Mouse (Mus musculus): Measurements from ENCODE around the gene Alpk1. TPM values are rescaled to one million over a fixed set of nuclear protein-coding genes. Genes with fewer than 3 reads are reported as not detected.

The Alpk1 gene
- polyA plus RNA-seq, 1 experiment from 2014 or later: 0.30 TPM

GRCm38 (mm10) chr3:127634984-127635349 is 145.4 kb downstream of the Alpk1 start:
- Histone ChIP-seq H3K4me3 (no peak overlapping the region), H3K4me1 (peaks cover 27% of the 10 kb centered on the region), H3K27ac (no peak overlapping the region), H3K36me3 (no peaks in the 10 kb centered on the region), H3K27me3 (ENCODE audit: low read depth, poor library complexity, severe bottlenecking) (peaks cover 100% of the 10 kb centered on the region), H3K9me3 (replicated peaks) (no peaks in the 10 kb centered on the region)
- no peak for DNase-seq (ENCODE audit: low spot score)
- 4% methylated on average over 3 of the region's 3 CpGs for WGBS

- Histone ChIP-seq H3K36me3 (no peaks in the 10 kb centered on the region), H3K4me1 (peaks cover 24% of the 10 kb centered on the region), H3K4me3 (peak overlapping the region; percentile 49), H3K27ac (no peak overlapping the region), H3K9me3 (replicated peaks) (no peaks in the 10 kb centered on the region), H3K27me3 (ENCODE audit: low read depth, poor library complexity, severe bottlenecking) (peaks cover 100% of the 10 kb centered on the region)
- DNase-seq (ENCODE audit: low spot score): peak; percentile 91
- WGBS: under 1% methylated on average over 53 of the region's 58 CpGs
These were observed 146.0 kb downstream of the Alpk1 start for GRCm38 (mm10) chr3:127634101-127634983.

DNA sequence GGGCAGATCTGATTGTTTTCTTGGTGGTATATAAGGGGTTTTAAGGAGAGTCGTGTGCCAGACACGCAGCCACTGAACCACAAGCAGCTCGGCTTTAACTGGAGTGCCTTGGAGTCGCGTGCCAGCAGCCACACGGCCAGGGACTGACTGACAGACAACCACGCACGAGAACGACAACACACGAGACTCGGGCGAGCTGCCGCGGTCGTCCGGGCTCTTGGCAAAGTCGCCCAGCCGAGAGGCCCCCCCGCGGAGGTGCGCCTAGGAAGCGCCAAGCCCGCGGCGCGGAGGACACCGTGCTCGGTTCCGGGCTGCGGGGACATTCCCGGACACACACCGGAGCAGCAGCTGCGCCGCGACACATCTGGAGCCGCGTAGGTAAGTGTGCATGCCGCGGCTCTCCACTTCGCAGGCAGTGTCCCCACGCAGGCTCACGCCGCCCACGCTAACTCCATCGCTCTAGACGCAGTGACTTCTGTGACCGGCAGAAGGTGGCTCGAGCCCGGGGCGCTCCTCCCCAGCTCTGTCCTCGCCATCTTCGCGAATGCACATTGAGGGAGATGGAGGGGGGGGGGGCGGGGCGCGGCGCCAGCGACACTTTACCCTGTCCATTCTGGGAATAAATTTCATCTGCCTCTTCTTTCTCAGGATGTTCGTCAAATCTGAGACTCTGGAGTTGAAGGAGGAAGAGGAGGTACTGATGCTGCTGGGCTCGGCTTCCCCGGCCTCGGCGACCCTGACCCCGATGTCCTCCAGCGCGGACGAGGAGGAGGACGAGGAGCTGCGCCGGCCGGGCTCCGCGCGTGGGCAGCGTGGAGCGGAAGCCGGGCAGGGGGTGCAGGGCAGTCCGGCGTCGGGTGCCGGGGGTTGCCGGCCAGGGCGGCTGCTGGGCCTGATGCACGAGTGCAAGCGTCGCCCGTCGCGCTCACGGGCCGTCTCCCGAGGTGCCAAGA is 147.0 kb downstream of the Alpk1 start, which contains the start of gene Neurog2:
Gene Neurog2 (plus strand): TSS at position 56 of the 953 bp plus-strand sequence.
- DNase-seq (ENCODE audit: low spot score): peak; percentile 68
- H3K4me3 ChIP-seq: peak within 1 kb of the TSS; percentile 49
- peaks cover 25% of the 10 kb centered on the region for H3K4me1 ChIP-seq
- under 1% methylated on average over 87 of the region's 92 CpGs for WGBS
- H3K27me3 ChIP-seq (ENCODE audit: low read depth, poor library complexity, severe bottlenecking): peaks cover 100% of the 10 kb centered on the region
- no peaks in the 10 kb centered on the region for H3K36me3 ChIP-seq
- H3K27ac ChIP-seq: no peak within 1 kb of the TSS
- no peaks in the 10 kb centered on the region for H3K9me3 ChIP-seq (replicated peaks)

- H3K36me3 ChIP-seq: no peaks in the 10 kb centered on the region
- DNase-seq (ENCODE audit: low spot score): peak; percentile 77
- peaks cover 100% of the 10 kb centered on the region for H3K27me3 ChIP-seq (ENCODE audit: low read depth, poor library complexity, severe bottlenecking)
- H3K9me3 ChIP-seq (replicated peaks): no peaks in the 10 kb centered on the region
- WGBS: 1% methylated on average over 32 of the region's 32 CpGs
- H3K4me1 ChIP-seq: peaks cover 34% of the 10 kb centered on the region
- no peak overlapping the region for H3K27ac ChIP-seq
- peak overlapping the region; percentile 49 for H3K4me3 ChIP-seq
These were observed 147.8 kb downstream of the Alpk1 start for GRCm38 (mm10) chr3:127632531-127632930.

DNA sequence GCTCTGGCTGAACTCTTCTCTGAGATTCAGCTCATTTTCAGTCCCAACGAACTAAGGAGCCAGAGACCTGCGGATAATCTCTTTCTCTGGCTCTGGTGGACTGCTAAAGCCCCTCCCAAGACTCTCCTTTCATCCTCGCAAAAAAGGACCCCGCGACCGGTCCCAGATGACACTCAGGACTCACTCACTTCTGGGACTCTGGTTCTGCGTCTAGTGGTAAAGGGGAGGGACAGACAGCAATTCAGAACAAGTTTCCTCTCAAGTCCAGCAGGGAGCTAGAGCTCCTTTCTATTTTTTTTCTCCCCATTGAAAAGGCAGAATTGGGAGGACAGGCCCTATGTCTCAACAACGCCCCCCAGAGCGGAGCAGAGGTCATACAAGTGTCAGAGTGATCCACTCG is 148.7 kb downstream of the Alpk1 start:
- no peak overlapping the region for H3K4me3 ChIP-seq
- no peaks in the 10 kb centered on the region for H3K36me3 ChIP-seq
- WGBS: 3% methylated on average over 10 of the region's 10 CpGs
- H3K9me3 ChIP-seq (replicated peaks): no peaks in the 10 kb centered on the region
- peaks cover 35% of the 10 kb centered on the region for H3K4me1 ChIP-seq
- H3K27ac ChIP-seq: no peak overlapping the region
- DNase-seq (ENCODE audit: low spot score): peak; percentile 39
- peaks cover 100% of the 10 kb centered on the region for H3K27me3 ChIP-seq (ENCODE audit: low read depth, poor library complexity, severe bottlenecking)

DNA sequence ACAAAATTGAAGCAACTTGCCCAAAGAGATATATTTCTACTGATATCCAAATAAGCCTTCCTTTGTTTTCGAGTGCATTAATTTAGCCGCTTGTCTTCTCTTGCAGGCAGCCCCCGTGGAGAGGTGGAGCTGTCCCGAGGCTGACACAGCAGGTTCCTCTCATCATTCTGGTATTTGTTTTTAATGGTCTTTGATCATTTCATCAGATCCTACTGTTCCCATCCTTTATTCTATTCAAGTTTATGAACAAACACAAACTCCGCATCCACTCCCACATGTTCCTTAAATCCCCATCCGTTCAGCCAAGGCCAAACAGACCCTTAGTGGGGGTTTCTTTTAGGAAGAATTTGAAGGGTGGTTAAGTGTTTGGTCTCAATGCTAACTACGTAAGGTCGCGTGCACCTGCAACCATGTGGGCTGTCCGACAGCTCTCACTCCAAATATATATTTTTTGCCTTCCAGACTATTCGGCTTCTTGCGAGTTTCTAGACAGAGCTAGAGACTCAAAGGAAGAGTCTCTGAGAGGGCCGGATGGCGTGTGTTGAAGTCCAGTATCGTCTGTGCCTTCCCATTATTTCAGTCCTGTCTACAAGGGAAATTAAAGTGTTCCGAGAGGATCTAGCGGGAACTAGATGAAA is 149.5 kb downstream of the Alpk1 start:
- no peak overlapping the region for H3K27ac ChIP-seq
- 4% methylated on average over 17 of the region's 17 CpGs for WGBS

DNA sequence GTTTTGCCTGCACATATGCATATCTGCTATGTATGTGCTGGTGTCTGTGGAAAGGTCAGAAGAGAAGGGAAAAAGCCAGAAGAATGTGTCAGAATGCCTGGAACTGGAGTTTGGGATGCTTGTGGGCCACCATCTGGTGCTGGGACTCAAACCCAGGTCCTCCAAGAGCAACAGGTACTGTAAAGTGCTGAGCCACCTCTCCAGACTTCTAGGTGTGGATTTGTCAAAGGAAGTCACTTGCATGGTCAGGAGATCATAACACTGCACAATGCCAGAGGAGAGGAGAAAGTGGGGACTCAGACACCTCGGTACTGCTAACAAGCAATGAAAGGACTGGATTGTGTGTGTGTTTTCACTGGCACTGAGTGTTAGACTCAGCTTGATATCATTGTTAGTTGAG is 150.1 kb downstream of the Alpk1 start:
- WGBS: 7% methylated on average over 1 of the region's 1 CpGs
- H3K36me3 ChIP-seq: no peaks in the 10 kb centered on the region
- H3K4me3 ChIP-seq: no peak overlapping the region
- DNase-seq (ENCODE audit: low spot score): peak; percentile 40
- no peaks in the 10 kb centered on the region for H3K9me3 ChIP-seq (replicated peaks)
- peaks cover 100% of the 10 kb centered on the region for H3K27me3 ChIP-seq (ENCODE audit: low read depth, poor library complexity, severe bottlenecking)
- no peak overlapping the region for H3K27ac ChIP-seq
- H3K4me1 ChIP-seq: peaks cover 40% of the 10 kb centered on the region

More for the DNA sequence above, 149.5 kb downstream of the Alpk1 start:
- no peak for DNase-seq (ENCODE audit: low spot score)
- no peak overlapping the region for H3K4me3 ChIP-seq
- H3K27me3 ChIP-seq (ENCODE audit: low read depth, poor library complexity, severe bottlenecking): peaks cover 100% of the 10 kb centered on the region
- no peaks in the 10 kb centered on the region for H3K9me3 ChIP-seq (replicated peaks)
- peaks cover 35% of the 10 kb centered on the region for H3K4me1 ChIP-seq
- no peaks in the 10 kb centered on the region for H3K36me3 ChIP-seq

GRCm38 (mm10) chr3:127628311-127629184 is 151.8 kb downstream of the Alpk1 start:
- peaks cover 30% of the 10 kb centered on the region for H3K4me1 ChIP-seq
- H3K9me3 ChIP-seq (replicated peaks): no peaks in the 10 kb centered on the region
- peak; percentile 52 for DNase-seq (ENCODE audit: low spot score)
- no peak overlapping the region; the same call in 1 of the 2 replicates for H3K4me3 ChIP-seq
- H3K36me3 ChIP-seq: no peaks in the 10 kb centered on the region
- H3K27ac ChIP-seq: no peak overlapping the region
- peaks cover 100% of the 10 kb centered on the region for H3K27me3 ChIP-seq (ENCODE audit: low read depth, poor library complexity, severe bottlenecking)
- under 1% methylated on average over 37 of the region's 37 CpGs for WGBS

GRCm38 (mm10) chr3:127627956-127628310 is 152.4 kb downstream of the Alpk1 start:
- Histone ChIP-seq H3K4me3 (no peak overlapping the region; the same call in 1 of the 2 replicates), H3K36me3 (no peaks in the 10 kb centered on the region), H3K27ac (no peak overlapping the region), H3K27me3 (ENCODE audit: low read depth, poor library complexity, severe bottlenecking) (peaks cover 100% of the 10 kb centered on the region), H3K4me1 (peaks cover 24% of the 10 kb centered on the region), H3K9me3 (replicated peaks) (no peaks in the 10 kb centered on the region)
- WGBS: 0% methylated on average over 9 of the region's 9 CpGs
- peak; percentile 62 for DNase-seq (ENCODE audit: low spot score)

DNA sequence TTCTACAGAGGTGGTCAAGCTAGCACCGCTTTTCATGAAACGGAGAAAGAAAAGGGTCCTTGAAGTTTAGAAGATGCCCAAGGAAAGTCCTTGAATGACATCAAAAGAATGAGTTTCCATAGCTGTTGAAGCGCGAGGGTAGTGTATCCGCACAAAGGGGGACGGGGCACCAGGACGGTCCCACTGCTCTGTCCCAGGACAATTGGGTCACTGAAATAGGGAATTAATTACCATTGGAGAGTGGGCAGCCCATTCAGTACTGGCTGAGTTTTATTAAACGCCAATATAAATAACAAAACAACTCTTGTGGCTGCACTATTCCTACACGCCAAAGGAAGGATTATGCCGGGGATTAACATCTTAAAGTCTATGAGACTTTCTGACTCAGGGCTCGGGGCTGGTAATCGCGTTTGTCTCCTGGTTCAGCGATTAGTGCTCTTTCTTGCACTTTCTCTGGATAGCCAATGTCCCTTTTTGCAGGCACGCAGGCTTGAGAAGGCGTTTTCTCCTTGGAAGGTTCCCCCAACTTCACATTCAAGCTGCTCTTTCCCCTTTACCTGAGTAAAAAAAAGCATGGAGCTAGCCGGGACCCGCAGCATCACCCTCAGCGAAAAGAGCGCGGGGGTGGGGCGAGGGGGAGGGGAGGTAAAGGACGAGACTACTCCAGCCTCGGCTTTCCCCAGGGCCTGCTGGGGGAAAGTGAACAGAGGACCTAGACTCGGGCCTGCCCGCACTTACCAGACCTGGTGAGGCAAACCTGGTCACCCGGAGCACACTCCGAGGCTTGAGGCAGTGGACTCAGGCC is 153.0 kb downstream of the Alpk1 start:
- Histone ChIP-seq H3K4me3 (no peak overlapping the region), H3K27ac (no peak overlapping the region), H3K36me3 (no peaks in the 10 kb centered on the region), H3K4me1 (peaks cover 18% of the 10 kb centered on the region), H3K27me3 (ENCODE audit: low read depth, poor library complexity, severe bottlenecking) (peaks cover 96% of the 10 kb centered on the region), H3K9me3 (replicated peaks) (no peaks in the 10 kb centered on the region)
- peak; percentile 59 for DNase-seq (ENCODE audit: low spot score)
- WGBS: under 1% methylated on average over 28 of the region's 28 CpGs

- Histone ChIP-seq H3K27me3 (ENCODE audit: low read depth, poor library complexity, severe bottlenecking) (peaks cover 88% of the 10 kb centered on the region), H3K9me3 (replicated peaks) (no peaks in the 10 kb centered on the region), H3K27ac (no peak overlapping the region), H3K4me3 (no peak overlapping the region), H3K36me3 (no peaks in the 10 kb centered on the region), H3K4me1 (peaks cover 16% of the 10 kb centered on the region)
- DNase-seq (ENCODE audit: low spot score): no peak
- WGBS: 5% methylated on average over 3 of the region's 3 CpGs
These were observed 153.8 kb downstream of the Alpk1 start for GRCm38 (mm10) chr3:127626524-127626923.

Measured in limb, embryonic 10.5 days (tissue).